Mouse (Mus musculus) T-helper 17 cell (primary cell): Measurements from ENCODE around the gene Hmgb1.

ENCODE experiments used
- in situ Hi-C, 2 experiments: fragments of 300-600 bp; cut with MboI, MseI; formaldehyde crosslinking; loops; 1 replicate in 1 of 2; 2 replicates in 1 of 2; pipeline ENCODE4 v1.15.1; 2025; ENCODE audit warnings: high pct_unique_total_duplicates in 2 of 2

Hmgb1 gene

DNA sequence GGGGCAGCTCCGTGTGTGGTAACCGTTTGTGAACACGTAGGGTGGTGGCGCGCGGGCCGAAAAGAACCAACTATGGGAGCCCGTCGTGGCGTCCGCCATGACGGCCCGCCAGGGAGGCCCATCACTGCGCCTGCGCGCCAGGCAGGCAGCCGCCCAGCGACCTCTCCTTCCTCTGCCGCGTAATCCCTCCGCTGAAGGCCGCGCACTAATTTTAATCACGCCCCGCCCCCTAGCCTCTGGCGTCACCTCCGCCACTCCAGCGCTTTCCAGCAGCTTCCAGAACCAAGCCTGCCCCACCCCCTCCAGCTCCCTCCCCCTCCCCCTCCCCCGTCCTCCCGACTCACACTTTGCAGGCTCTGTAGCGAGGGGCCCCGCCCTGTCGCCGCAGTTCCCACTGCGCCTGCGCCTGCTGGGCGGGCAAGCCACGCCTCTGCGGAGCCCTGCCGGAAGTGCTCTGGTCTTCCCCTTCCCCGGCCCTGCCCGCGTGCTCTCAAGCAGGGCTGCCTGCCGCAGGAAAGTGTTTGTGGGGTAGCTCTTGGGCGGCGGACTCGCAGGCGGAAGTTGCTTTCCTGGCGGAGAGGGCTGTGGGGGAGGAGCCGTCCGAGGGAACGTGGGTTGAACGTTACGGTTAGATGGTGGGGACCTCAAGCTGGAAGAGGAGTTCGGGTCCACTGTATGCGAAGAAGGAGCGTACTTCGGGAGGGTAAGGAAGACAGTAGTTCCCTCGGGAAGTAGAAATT, at the start of gene Hmgb1, which contains the start of gene Uspl1:
Gene Hmgb1 (minus strand): TSS at position 386 of the 740 bp plus-strand sequence.
Gene Uspl1 (plus strand): TSS at position 247 of the 740 bp plus-strand sequence.
- in situ Hi-C loops = no loop called here

DNA sequence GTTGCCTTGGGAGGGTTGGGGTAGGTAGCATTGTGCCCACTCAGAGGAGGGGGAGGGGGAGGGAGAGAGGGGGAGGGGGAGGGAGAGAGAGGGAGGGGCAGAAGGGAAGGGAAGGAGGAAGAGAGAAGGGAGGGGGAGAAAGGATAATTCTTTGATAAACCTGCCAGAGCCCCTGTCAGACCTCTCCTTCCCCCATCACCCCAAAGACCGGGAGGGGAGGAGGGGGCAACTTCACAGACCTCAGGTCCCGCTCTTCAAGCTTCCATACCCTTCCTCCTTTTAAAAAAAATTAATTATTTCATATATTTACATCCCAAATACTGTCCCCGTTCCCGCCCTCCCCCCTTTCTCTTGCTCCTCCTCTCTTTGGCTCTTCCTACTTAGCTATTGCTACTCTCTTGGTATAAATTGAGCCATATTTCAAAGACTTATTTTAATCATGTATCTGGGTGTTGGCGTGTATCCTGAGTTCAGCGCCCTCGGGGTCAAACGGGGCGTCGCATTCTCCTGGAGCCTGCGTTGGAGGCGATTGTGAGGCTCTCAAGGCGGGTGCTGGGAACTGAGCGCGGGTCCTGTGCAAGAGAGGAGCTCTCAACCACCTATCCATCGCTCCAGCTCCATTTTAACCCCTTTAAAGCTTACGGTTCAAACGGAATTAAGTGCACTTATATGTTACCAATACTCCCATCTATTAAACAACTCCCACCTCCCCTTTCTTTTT, 45.5 kb upstream of the Hmgb1 start:
- in situ Hi-C loops = no loop called here

DNA sequence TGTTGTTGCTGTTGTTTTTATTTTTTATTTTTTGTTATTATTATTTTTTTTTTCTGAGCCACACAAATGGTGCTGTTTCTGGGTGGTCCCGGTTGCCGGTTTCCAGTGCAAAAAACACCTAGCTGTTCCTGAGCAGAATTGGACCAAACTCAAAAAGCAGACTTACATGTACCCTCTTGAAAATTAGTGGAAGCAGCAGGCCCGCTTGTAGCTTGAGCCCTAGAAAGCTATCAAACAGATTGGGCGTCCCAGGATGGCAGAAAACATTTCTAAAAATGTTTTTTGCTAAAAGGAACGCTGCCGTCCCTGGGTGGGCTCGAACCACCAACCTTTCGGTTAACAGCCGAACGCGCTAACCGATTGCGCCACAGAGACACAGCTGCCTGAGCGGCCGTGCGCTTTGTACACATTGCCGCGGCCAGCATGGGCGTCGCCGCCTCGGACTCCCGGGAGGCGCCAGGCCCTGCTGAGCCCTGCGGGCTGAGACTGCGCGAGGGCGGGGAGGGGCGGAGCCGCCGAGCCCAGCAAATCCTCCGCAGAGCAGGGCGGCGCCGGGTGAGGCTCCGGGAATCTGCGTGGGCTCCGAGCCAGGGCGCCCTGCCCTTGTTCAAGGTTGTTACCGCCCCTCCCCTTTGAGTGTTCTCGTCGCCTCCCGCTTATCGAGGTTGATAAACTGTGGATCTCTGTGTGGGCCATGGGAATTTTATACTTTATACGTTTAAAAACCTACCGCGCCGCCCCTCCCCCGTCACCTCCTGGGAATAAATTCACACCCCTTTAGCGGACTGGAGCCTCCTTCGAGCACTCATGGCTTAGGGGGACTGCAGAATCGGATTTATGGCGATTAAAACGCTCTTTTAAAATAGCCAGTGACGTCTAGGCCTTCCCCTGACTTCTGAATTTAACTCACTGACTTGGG, 44.7 kb upstream of the Hmgb1 start:
- in situ Hi-C loops = no loop called here

- in situ Hi-C loops = no loop called here
Observed at GRCm38 (mm10) chr5:149224666-149225065, 40.4 kb upstream of the Hmgb1 start.

- in situ Hi-C loops = no loop called here
Observed at GRCm38 (mm10) chr5:149221355-149221754, 37.1 kb upstream of the Hmgb1 start.

GRCm38 (mm10) chr5:149219493-149219892, 35.2 kb upstream of the Hmgb1 start:
- in situ Hi-C loops = loop anchor here in 1 of 2 experiments (10.0 kb wide), 1 partner anchor 835 kb away; no protein-coding TSS in a partner anchor

DNA sequence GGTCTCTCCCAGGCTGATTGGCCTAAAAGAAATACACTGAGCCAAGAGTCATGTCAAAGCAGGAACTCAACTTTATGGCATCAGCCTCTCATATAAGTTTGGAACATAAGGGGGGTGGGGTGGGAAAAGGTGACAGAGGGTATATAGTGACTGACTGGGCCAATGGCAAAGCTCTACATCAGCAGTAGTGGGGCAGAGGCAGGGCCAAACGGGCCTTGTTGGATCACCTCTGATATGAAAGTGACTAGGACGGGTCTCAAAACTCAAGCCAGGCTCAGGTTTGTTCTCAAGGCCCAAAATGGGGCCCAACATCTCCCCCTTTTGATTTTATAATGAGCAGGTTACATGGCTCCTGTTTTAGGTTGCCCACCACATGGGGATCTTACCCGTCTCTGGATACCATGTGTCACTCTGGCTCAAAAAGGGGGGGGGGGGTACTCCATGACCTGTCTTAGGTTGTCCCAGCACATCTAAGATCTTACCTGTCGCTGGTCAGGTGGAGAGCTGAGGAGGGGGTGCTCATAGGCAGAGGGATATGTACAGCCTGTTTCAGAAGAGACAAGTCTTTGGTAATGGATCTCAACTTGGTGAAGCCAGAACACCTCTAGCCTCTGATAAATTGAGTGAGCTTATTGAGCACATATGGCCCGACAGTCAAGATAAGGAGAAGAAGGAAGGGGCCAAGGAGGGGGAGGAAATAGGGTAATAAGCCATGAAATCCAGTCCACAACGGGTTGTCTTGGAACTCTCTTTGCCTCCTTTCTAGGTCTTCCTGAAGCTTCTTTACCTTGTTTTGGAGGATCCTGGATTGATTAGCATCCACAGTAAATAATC, 33.5 kb upstream of the Hmgb1 start:
- in situ Hi-C loops = loop anchor here in 1 of 2 experiments (10.0 kb wide), 1 partner anchor 833 kb away; no protein-coding TSS in a partner anchor

- in situ Hi-C loops = loop anchor here in 1 of 2 experiments (10.0 kb wide), 1 partner anchor 831 kb away; no protein-coding TSS in a partner anchor
Observed at GRCm38 (mm10) chr5:149215540-149215939, 31.3 kb upstream of the Hmgb1 start.

- in situ Hi-C loops = loop anchor here (5.0 to 10.0 kb wide), 2 partner anchors 828 to 904 kb away; partner anchors contain the start of gene Fry (in 1 of the 2)
Observed at GRCm38 (mm10) chr5:149212806-149213205, 28.5 kb upstream of the Hmgb1 start.

- in situ Hi-C loops = loop anchor here (5.0 to 10.0 kb wide), 2 partner anchors 826 to 906 kb away; partner anchors contain the start of gene Fry (in 1 of the 2)
Observed at GRCm38 (mm10) chr5:149211041-149211440, 26.8 kb upstream of the Hmgb1 start.

- in situ Hi-C loops = no loop called here
Observed at GRCm38 (mm10) chr5:149209328-149209727, 25.0 kb upstream of the Hmgb1 start.

DNA sequence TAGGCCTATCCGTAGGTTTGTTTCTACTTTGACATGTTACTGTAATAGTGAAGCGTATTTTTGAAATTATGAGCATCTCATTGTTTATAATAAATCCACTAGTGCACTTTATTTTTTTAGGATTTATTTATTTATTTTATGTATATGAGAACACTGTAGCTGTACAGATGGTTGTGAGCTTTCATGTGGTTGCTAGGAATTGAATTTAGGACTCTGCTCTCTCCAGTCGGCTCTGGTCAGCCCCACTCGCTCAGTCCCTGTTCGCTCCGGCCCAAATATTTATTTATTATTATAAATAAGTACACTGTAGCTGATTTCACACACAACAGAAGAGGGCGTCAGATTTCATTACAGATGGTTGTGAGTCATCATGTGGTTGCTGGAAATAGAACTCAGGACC, 24.5 kb upstream of the Hmgb1 start:
- in situ Hi-C loops = no loop called here

GRCm38 (mm10) chr5:149207661-149208060, 23.4 kb upstream of the Hmgb1 start:
- in situ Hi-C loops = no loop called here

DNA sequence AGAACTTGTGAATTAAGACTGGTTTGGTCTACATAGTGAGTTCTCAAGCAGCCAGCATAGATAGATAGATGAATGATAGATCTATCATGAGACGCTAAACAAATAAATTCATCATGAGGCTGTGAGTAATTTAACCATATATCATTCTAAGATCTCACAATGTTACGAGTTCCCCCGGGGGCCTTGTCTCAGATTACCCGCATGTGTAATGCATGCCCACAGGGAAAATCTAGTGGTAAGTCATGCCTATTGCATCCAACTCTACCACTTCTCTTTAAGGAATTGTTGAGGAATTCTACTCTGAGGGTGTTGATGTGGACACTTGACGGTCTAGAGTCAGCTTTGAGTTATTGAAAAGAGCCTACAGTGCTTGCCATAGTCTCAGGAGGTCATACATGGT, 22.0 kb upstream of the Hmgb1 start:
- in situ Hi-C loops = no loop called here

DNA sequence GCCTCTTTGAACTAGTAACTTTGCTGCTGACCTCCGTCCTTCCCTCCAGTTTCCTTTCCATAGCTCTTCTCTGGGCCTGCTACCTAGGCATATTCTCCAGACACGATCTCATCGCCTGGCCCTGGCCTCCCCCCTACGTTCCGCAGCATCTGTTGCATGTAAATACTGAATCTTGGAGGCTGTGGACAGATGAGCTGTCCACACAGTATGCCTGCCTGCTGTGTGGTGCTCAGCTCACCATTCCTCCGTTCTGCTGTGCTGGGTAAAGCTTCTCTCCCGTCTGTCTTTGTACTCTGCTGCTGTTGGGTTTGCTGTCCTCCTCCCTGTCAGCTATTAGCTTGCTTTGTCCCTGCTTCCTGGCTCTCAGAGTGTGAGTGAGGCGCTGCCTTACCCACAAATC, 21.0 kb upstream of the Hmgb1 start:
- in situ Hi-C loops = no loop called here

DNA sequence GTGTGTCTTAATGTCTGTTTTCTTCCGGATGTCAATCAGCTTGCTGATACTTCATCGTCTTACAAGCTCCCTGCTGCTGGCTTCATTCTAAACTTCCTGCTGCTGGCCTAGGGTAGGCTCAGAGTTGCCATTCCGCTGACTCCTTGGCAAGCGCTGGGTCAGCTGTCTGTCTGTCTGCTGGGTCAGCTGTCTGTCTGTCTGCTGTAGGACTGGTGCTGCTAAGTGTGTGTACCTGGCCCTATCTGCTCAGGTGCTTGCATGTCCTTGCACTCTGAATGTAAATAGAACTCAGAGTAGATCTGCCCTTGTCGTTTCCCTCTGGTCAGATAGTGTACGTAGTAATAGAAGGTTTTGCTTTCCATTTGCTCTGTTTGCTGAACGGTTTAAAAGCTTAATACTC, 20.5 kb upstream of the Hmgb1 start:
- in situ Hi-C loops = no loop called here

GRCm38 (mm10) chr5:149203796-149204375, 19.6 kb upstream of the Hmgb1 start:
- in situ Hi-C loops = no loop called here

GRCm38 (mm10) chr5:149202941-149203340, 18.7 kb upstream of the Hmgb1 start:
- in situ Hi-C loops = no loop called here

DNA sequence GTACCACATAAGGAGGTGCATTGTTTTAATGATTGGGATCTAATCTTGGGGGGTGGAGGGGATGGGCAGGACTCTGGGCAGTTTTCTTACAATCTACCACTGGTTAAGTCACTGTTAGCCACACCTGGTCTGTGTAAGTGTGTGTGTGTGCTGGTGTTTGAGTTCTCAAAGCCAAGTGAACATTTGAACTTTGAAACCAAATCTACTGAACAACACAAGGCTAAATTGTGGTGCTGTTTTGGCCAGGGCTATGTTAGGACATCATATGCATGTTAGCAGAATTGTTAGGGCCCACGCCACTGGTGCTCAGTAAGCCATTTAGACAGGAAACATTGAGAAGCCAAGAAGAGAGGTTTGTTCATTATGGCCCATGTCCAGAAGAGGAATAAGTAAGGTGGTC, 14.5 kb upstream of the Hmgb1 start:
- in situ Hi-C loops = no loop called here

DNA sequence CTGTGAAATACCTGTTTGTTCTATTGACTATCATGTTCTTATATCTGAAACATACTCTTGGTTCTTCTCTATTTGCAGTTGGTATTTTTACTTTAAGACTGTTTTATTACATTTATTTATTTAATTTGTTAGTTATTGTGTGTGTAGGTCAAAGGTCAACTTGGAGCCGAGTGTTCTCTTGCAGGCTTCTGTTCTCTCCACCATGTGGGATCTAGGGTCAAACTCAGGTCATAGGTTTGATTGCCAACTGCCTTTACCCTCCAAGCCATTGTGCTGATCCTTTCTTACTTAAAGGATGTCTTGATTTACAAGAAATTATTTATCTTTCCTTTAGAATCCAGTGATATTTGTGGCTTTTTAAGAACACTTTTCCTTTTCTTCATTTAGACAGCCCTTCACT, 12.3 kb upstream of the Hmgb1 start:
- in situ Hi-C loops = no loop called here
